Mouse (Mus musculus) limb, embryonic 12.5 days (tissue): Measurements from ENCODE around the gene Foxm1. TPM values are rescaled to one million over a fixed set of nuclear protein-coding genes. Genes with fewer than 3 reads are reported as not detected.

ENCODE experiments used
- ATAC-seq: fragments of 200-750 bp; cut with Nextera tagmentation; 2 replicates; pipeline ENCODE4 v1.8.0; 2017; ENCODE audit warnings: low read depth, moderate TSS enrichment; ENCODE audit not compliant: insufficient number of reproducible peaks, insufficient read depth, low FRiP score, low TSS enrichment
- H3K27ac ChIP-seq: fragments of 300-500 bp; sonication (generic); 2 replicates; pipeline ENCODE4 v1.5.1; 2016; ENCODE audit warnings: mild to moderate bottlenecking, moderate library complexity
- H3K27me3 ChIP-seq: fragments of 300-500 bp; sonication (generic); 2 replicates; pipeline ENCODE4 v1.6.1; 2016; ENCODE audit warnings: mild to moderate bottlenecking, moderate library complexity
- H3K36me3 ChIP-seq: fragments of 300-500 bp; sonication (generic); 2 replicates; pipeline ENCODE4 v1.6.1; 2016; ENCODE audit warnings: mild to moderate bottlenecking, moderate library complexity
- H3K4me1 ChIP-seq: fragments of 300-500 bp; sonication (generic); replicated peaks from 2 replicates; pipeline ENCODE4 v1.6.1; 2016
- H3K4me2 ChIP-seq: fragments of 300-500 bp; sonication (generic); 2 replicates; pipeline ENCODE4 v1.6.1; 2016; ENCODE audit warnings: mild to moderate bottlenecking, moderate library complexity
- H3K4me3 ChIP-seq: fragments of 300-500 bp; sonication (generic); replicated peaks from 2 replicates; pipeline ENCODE4 v1.5.1; 2016; ENCODE audit warnings: mild to moderate bottlenecking
- H3K9ac ChIP-seq: fragments of 300-500 bp; sonication (generic); replicated peaks from 2 replicates; pipeline ENCODE4 v1.6.1; 2016; ENCODE audit warnings: mild to moderate bottlenecking, moderate library complexity
- H3K9me3 ChIP-seq: fragments of 300-500 bp; sonication (generic); 2 replicates; pipeline ENCODE4 v1.6.1; 2016; ENCODE audit warnings: mild to moderate bottlenecking, moderate library complexity
- WGBS: fragments of 180-500 bp; shearing (Covaris S2); methylation state at CpG from one replicate; pipeline ENCODE4 v1.1.7; 2016; 5-methylcytosine and 5-hydroxymethylcytosine counted together
- polyA plus RNA-seq: library from polyadenylated mRNA; unstranded; fragments of >200 nt; fragmentation: Nextera tagmentation; extraction: Ambion mirVana; gene quantifications from 2 replicates; pipeline ENCODE4 v1.2.1, GENCODE M21; 2016

Foxm1 gene
- polyA plus RNA-seq, 1 experiment from 2014 or later = 43.2 TPM

DNA sequence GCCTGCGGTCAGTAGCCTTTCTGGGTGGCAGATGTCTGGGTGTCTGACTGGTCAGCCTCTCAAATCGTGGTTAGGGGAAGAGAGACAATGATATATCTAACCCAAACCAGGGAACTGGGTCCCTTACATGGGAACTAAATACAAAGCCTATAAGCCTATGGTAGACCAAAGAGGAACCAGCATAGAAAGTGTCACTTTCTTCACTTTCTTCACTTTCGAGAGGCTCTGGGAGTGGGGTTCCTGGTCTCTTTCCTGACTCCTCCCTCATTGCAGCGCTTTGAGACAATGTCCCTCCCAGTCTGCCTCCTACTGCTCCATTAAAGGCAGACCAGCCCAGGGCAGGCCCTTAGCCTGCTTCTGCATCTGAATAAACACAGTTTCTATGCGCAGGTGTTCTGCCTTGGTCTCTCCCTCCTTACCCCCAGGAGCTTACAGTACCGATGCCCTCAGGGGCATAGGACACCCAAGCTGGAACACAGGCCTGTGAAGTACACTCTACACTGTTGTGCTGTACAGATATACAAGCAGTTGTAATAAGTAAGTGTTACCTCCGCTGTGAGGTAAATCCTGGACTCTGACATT, 45.9 kb downstream of the Foxm1 start:
- Histone ChIP-seq H3K27me3 (no peaks in the 10 kb centered on the region), H3K9me3 (no peaks in the 10 kb centered on the region), H3K4me3 (no peak overlapping the region), H3K27ac (no peak overlapping the region), H3K4me2 (no peak overlapping the region), H3K9ac (no peak overlapping the region), H3K4me1 (no peaks in the 10 kb centered on the region), H3K36me3 (peaks cover 84% of the 10 kb centered on the region)
- WGBS = 88% methylated on average over 7 of the region's 7 CpGs
- ATAC-seq = no peak

DNA sequence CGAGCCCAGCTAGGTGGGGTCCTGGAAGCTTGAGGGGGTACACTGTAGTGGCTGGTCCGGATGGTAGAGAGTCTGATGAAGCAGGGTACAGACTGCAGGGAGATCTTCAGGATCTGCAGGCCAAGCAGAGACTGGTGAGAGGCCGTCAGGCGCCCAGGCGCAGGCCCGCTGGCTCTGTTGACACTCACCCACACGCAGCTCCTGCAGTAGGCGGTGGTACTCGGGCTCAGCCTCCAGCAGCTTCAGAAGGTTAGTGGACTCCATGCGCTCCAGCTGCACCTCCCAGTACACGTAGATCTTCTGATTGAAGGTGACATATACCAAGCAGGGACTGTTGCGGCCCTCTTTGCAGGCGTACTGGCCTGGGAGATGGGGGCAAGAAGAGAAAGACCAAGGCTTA, 47.5 kb downstream of the Foxm1 start:
- no peaks in the 10 kb centered on the region for H3K27me3 ChIP-seq
- H3K4me3 ChIP-seq = no peak overlapping the region
- 97% methylated on average over 13 of the region's 13 CpGs for WGBS
- 0 out of 2 replicates have a peak, but pooled peaks have one; percentile 7 for ATAC-seq
- no peak overlapping the region for H3K9ac ChIP-seq
- H3K36me3 ChIP-seq = peaks cover 90% of the 10 kb centered on the region
- no peak overlapping the region for H3K4me2 ChIP-seq
- no peaks in the 10 kb centered on the region for H3K4me1 ChIP-seq
- H3K27ac ChIP-seq = no peak overlapping the region
- H3K9me3 ChIP-seq = no peaks in the 10 kb centered on the region

DNA sequence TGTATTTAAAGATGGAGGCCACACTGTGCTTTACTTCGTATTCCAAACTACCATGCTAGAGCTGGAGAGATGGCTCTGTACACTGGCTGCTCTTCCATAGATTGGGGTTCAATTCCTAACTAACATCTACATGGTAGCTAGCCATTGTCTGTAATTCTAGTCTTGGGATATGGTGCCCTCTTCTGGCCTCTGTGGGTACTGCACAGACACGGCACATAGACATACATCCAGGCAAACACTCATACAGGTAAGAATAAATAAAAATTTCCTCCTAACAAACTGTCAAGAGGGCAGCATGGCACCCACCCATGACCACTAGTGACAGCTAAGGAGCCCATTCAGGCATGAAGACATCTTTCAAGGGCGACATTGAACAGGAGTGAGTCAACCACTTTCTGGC, 48.3 kb downstream of the Foxm1 start:
- H3K4me3 ChIP-seq = no peak overlapping the region
- WGBS = 20% methylated on average over 3 of the region's 3 CpGs
- ATAC-seq = no peak
- no peaks in the 10 kb centered on the region for H3K4me1 ChIP-seq
- no peak overlapping the region for H3K27ac ChIP-seq
- H3K9me3 ChIP-seq = no peaks in the 10 kb centered on the region
- H3K4me2 ChIP-seq = no peak overlapping the region
- H3K27me3 ChIP-seq = no peaks in the 10 kb centered on the region
- peaks cover 91% of the 10 kb centered on the region for H3K36me3 ChIP-seq
- no peak overlapping the region for H3K9ac ChIP-seq

DNA sequence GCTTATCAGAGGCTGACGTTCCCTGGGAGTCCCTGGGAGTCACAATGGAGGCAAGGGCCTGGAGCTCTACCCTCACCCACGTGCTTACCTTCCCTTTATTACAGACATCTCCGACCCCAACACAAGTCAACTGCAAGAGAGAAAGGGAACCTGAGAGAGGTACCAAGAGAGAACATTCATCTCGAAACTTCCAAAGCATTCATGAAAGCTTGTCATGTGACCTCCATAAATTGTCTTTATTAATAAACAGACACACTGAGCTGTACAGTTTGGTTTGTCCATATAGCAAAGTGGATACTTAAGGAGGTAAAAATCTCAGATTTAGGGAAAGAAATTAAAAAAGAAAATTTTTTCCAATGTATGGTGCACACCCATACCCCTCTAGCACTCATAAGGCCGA, 53.4 kb downstream of the Foxm1 start:
- no peak overlapping the region for H3K4me3 ChIP-seq
- peaks cover 56% of the 10 kb centered on the region for H3K36me3 ChIP-seq
- no peaks in the 10 kb centered on the region; the same call in 1 of the 2 replicates for H3K4me1 ChIP-seq
- no peak overlapping the region for H3K27ac ChIP-seq
- WGBS = 89% methylated on average over 5 of the region's 5 CpGs
- H3K9ac ChIP-seq = no peak overlapping the region
- no peaks in the 10 kb centered on the region for H3K9me3 ChIP-seq
- no peak for ATAC-seq
- no peak overlapping the region for H3K4me2 ChIP-seq
- H3K27me3 ChIP-seq = no peaks in the 10 kb centered on the region

DNA sequence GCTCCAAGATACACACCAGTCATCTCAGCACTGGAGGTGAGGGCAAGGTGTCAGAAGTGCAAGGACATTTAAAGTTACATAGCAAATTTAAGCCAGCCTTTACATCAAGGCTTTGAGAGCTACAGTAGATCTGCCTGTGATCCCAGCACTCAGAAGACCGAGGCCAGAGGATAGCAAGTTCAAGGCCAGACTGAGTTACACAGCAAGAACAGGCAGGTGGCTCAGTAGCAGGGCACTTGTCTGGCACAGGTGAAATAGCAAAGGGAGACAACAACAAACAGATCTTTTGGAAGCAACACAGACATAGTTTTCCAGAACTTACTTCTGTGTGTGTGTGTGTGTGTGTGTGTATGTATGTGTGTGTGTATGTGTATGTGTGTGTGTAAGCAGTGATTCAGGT, 55.3 kb downstream of the Foxm1 start:
- no peak overlapping the region for H3K9ac ChIP-seq
- no peaks in the 10 kb centered on the region for H3K9me3 ChIP-seq
- H3K4me3 ChIP-seq = no peak overlapping the region
- H3K27ac ChIP-seq = no peak overlapping the region
- WGBS = 85% methylated on average over 1 of the region's 1 CpGs
- no peak overlapping the region for H3K4me2 ChIP-seq
- ATAC-seq = no peak
- H3K36me3 ChIP-seq = peaks cover 36% of the 10 kb centered on the region
- H3K4me1 ChIP-seq = no peaks in the 10 kb centered on the region; the same call in 1 of the 2 replicates
- no peaks in the 10 kb centered on the region for H3K27me3 ChIP-seq

DNA sequence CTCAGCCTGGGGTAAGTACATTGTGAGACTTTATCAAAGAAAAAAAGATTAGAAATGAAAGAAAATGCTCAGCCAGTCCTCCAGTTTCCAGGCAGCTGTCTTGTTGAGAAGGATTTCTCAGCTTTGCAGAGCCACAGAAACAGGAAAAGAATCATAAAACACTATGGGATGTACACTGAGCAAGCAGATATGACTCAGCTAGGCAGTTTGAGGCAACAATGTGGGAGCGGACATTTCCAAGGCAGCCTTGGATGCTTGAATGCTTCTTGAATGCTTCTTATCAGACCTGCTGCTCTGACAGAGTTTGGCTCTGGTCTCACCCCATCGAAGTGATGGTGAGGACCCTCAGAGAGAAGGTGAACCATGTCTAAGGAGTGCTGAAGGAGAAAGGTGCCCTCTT, 58.3 kb downstream of the Foxm1 start:
- peaks cover 16% of the 10 kb centered on the region; the same call in 1 of the 2 replicates for H3K36me3 ChIP-seq
- WGBS = 87% methylated on average over 2 of the region's 2 CpGs
- H3K4me1 ChIP-seq = peaks cover 4% of the 10 kb centered on the region
- H3K4me2 ChIP-seq = no peak overlapping the region
- no peaks in the 10 kb centered on the region for H3K27me3 ChIP-seq
- ATAC-seq = no peak
- H3K9me3 ChIP-seq = no peaks in the 10 kb centered on the region
- no peak overlapping the region for H3K9ac ChIP-seq
- no peak overlapping the region for H3K4me3 ChIP-seq
- H3K27ac ChIP-seq = no peak overlapping the region

DNA sequence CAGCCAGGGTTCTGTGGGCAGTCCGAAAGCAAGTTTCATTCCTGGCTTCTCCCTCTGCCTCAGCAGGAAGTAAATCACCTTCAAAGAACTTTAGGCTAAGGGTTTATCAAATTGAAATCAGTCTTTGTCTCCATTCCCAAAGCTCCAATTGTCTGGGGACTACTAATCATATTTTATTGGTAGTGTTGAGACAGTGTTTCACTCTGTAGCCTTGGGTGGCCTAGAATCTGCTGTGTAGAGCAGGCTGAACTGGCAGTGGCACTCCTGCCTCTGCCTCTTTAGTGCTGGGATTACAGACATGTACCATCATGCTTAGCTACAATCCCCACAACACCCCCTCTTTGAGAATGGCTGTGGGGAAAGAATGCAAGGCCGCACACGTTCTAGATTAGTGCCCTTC, 58.7 kb downstream of the Foxm1 start:
- Histone ChIP-seq H3K9me3 (no peaks in the 10 kb centered on the region), H3K4me2 (no peak overlapping the region), H3K27me3 (no peaks in the 10 kb centered on the region), H3K36me3 (peaks cover 15% of the 10 kb centered on the region; the same call in 1 of the 2 replicates), H3K27ac (no peak overlapping the region), H3K4me3 (no peak overlapping the region), H3K4me1 (peaks cover 4% of the 10 kb centered on the region), H3K9ac (no peak overlapping the region)
- WGBS = 88% methylated on average over 3 of the region's 3 CpGs
- ATAC-seq = no peak

DNA sequence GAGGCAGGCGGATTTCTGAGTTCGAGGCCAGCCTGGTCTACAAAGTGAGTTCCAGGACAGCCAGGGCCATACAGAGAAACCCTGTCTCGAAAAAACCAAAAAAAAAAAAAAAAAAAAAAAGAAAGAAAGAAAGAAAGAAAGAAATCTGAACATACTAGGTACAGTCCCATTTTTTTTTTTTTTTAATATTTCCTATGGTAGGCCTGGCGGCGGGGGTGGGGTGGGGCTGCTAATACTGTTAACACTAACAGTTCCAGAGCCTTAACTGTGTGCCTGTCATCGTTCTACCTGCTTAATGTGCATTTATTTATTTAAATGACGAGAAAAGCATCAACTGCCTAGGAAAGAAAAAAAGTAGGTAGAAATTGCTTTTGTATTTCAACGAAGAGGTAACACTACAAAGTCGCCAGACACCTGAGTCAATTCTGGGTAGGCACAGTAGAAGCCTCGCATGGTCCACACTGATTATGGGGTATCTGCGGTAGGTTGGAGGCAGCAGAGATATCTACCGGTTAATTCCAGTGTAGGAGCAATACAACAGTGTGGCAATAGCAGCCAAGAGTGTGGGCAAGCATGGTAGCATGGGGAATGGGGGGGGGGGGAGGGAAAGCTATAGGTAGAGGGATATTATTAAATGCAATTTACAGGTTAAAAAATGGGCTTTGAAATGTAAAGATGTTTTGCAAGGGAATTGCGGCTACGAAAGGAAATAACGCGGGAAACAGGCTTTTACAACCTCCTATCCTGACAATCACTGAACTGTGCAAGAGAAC, 60.9 kb downstream of the Foxm1 start:
- ATAC-seq = no peak
- H3K4me1 ChIP-seq = peaks cover 4% of the 10 kb centered on the region
- WGBS = 49% methylated on average over 16 of the region's 16 CpGs
- peak overlapping the region; percentile 52 for H3K4me3 ChIP-seq
- peak overlapping the region; percentile 72 for H3K4me2 ChIP-seq
- peaks cover 22% of the 10 kb centered on the region for H3K36me3 ChIP-seq
- H3K9ac ChIP-seq = peak overlapping the region; percentile 71
- H3K9me3 ChIP-seq = no peaks in the 10 kb centered on the region
- H3K27me3 ChIP-seq = no peaks in the 10 kb centered on the region
- peak overlapping the region; percentile 95 for H3K27ac ChIP-seq

DNA sequence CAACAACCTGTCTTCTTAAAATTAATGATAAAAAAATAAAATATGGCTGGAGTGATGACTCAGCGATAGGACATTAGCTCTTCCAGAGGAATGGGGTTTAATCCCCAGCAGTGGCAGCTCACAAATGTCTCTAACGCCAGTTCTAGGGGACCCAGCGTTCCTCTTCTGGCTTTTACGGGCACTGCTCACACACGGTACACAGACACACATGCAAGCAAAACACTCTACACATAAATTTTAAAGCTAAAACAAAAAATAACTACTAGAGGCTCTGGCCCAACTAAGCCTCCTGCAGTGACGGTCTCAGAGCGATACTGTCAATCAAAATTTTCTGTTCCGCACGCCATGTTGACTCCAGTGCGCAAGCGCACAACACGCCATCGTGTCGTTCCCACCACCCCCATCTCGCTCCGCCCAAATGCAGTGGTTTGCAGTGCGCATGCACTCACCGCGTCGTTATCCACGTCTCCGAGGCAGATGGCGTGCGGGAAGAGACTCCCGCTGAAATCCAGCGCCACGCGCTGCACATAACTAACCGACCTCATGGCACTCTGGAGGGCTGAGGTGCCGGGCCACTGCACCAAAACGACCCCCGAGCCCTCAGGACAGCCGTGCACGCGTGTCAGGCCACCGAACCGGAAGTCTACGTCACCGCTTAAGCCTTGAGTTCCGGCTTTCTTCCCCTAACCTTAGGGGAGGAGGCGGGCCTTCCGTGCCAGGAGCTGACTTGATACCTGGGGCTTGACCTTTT, 61.7 kb downstream of the Foxm1 start, which contains the start of gene Itfg2:
Gene Itfg2, minus strand, starts transcription at position 663 of the 751 bp plus-strand sequence.
- peak; percentile 93 for ATAC-seq
- WGBS = under 1% methylated on average over 42 of the region's 42 CpGs
- Histone ChIP-seq H3K4me2 (peak within 1 kb of the TSS; percentile 72), H3K4me3 (peak within 1 kb of the TSS; percentile 52), H3K27ac (peak within 1 kb of the TSS; percentile 95), H3K9me3 (no peaks in the 10 kb centered on the region), H3K4me1 (peaks cover 4% of the 10 kb centered on the region), H3K9ac (peak within 1 kb of the TSS; percentile 71), H3K27me3 (no peaks in the 10 kb centered on the region), H3K36me3 (peaks cover 28% of the 10 kb centered on the region)

DNA sequence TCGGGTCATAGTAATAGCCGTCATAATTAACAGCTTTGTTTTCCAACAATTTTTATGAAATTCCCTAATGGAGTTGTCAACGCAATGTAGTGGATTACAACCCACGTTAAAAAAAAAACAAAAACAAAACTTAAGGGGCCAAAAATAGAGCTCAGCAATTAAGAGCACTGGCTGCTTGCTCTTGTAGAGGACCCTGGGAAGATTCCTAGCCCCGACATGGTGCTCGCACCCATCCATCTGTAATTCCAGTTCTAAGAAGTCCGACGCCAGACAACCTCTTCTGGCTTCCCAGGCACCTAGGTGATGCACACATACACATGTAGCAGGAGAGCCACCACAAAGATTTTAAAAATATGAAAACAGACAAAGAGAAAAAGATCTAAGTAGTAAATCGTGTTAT, 62.3 kb downstream of the Foxm1 start:
- Histone ChIP-seq H3K9ac (peak overlapping the region; percentile 71), H3K9me3 (no peaks in the 10 kb centered on the region), H3K4me3 (peak overlapping the region; percentile 52), H3K36me3 (peaks cover 30% of the 10 kb centered on the region), H3K4me2 (peak overlapping the region; percentile 72), H3K27me3 (no peaks in the 10 kb centered on the region), H3K4me1 (peaks cover 4% of the 10 kb centered on the region), H3K27ac (peak overlapping the region; percentile 95)
- WGBS = 17% methylated on average over 9 of the region's 9 CpGs
- no peak for ATAC-seq
